Mouse (Mus musculus) kidney, embryonic 15.5 days (tissue): ENCODE measurements around the gene Cth. TPM values are rescaled to one million over a fixed set of nuclear protein-coding genes. Genes with fewer than 3 reads are reported as not detected.

Experiments used
- ATAC-seq: fragments of 200-750 bp; cut with Nextera tagmentation; replicated peaks from 2 replicates; pipeline ENCODE4 v1.8.0; 2017; ENCODE audit warnings: moderate TSS enrichment; ENCODE audit not compliant: low FRiP score
- H3K27ac ChIP-seq: fragments of 300-500 bp; sonication (generic); 2 replicates; pipeline ENCODE4 v1.5.1; 2015; ENCODE audit warnings: mild to moderate bottlenecking, inconsistent platforms
- H3K27me3 ChIP-seq: fragments of 300-500 bp; sonication (generic); 2 replicates; pipeline ENCODE4 v1.6.1; 2015; ENCODE audit warnings: inconsistent platforms
- H3K36me3 ChIP-seq: fragments of 300-500 bp; sonication (generic); 2 replicates; pipeline ENCODE4 v1.6.1; 2015; ENCODE audit warnings: inconsistent platforms
- H3K4me1 ChIP-seq: fragments of 300-500 bp; sonication (generic); 2 replicates; pipeline ENCODE4 v1.6.1; 2015; ENCODE audit warnings: inconsistent platforms
- H3K4me2 ChIP-seq: fragments of 300-500 bp; sonication (generic); 2 replicates; pipeline ENCODE4 v1.6.1; 2015; ENCODE audit warnings: moderate library complexity, mild to moderate bottlenecking, inconsistent platforms
- H3K4me3 ChIP-seq: fragments of 300-500 bp; sonication (generic); replicated peaks from 2 replicates; pipeline ENCODE4 v1.5.1; 2015; ENCODE audit warnings: mild to moderate bottlenecking, inconsistent platforms
- H3K9ac ChIP-seq: fragments of 300-500 bp; sonication (generic); 2 replicates; pipeline ENCODE4 v1.6.1; 2015; ENCODE audit warnings: mild to moderate bottlenecking, inconsistent platforms
- H3K9me3 ChIP-seq: fragments of 300-500 bp; sonication (generic); replicated peaks from 2 replicates; pipeline ENCODE4 v1.6.1; 2016; ENCODE audit warnings: inconsistent platforms
- WGBS: fragments of 180-500 bp; shearing (Covaris S2); methylation state at CpG from one replicate; pipeline ENCODE4 v1.1.7; 2015; ENCODE audit warnings: mixed read lengths; 5-methylcytosine and 5-hydroxymethylcytosine counted together
- polyA plus RNA-seq: library from polyadenylated mRNA; unstranded; fragments of >200 nt; fragmentation: Nextera tagmentation; extraction: Ambion mirVana; gene quantifications from 2 replicates; pipeline ENCODE4 v1.2.1, GENCODE M21; 2015

Cth gene
- polyA plus RNA-seq, 1 experiment from 2014 or later: 47.0 TPM

DNA sequence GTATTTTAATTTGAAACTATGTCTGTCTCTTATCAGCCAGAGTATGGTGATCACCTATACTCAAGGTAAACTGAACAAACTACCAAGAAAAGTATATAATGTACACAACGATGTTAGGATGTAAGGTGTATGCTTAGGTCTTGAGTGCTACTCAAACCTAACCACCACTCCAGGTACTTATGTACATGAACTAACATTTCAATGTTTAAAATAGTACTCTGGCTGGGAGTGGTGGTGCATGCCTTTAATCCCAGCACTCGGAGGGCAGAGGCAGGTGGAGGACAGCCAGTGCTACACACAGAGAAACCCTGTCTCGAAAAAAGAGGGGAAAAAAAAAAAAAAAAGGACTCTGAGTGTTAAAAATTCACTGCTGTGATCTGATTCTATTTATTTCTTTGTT lies 16.7 kb downstream of the Cth start:
- no peaks in the 10 kb centered on the region for H3K9me3 ChIP-seq
- 89% methylated on average over 3 of the region's 3 CpGs for WGBS
- no peak overlapping the region for H3K4me2 ChIP-seq
- no peaks in the 10 kb centered on the region for H3K4me1 ChIP-seq
- no peaks in the 10 kb centered on the region for H3K27me3 ChIP-seq
- no peak overlapping the region for H3K9ac ChIP-seq
- H3K27ac ChIP-seq: no peak overlapping the region
- peaks cover 52% of the 10 kb centered on the region for H3K36me3 ChIP-seq
- ATAC-seq: no peak
- no peak overlapping the region for H3K4me3 ChIP-seq

DNA sequence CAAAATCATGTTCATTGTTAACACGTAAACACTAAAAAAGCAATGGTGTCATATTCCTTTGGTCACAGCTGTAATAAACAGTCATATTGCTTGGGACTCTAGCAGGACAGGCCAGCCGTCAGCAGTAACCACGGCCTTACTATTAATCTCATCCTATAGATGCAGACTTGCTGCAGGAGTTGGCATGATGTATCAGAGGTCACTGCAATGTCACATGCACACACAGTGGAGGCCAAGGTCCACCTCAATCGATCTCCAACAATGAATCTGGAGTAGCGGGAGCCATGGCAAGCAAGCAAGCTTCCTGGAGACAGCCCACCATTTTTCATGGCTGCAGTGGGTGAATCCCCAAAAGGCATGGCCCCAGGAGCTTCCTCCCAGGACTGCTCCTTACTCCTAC lies 23.2 kb downstream of the Cth start:
- Histone ChIP-seq H3K9ac (no peak overlapping the region), H3K27ac (0 out of 2 replicates have a peak overlapping the region, but pooled peaks have one; percentile 20), H3K4me1 (no peaks in the 10 kb centered on the region), H3K4me2 (no peak overlapping the region), H3K4me3 (no peak overlapping the region), H3K27me3 (no peaks in the 10 kb centered on the region), H3K9me3 (no peaks in the 10 kb centered on the region), H3K36me3 (peaks cover 42% of the 10 kb centered on the region)
- no peak for ATAC-seq
- WGBS: 70% methylated on average over 5 of the region's 5 CpGs

DNA sequence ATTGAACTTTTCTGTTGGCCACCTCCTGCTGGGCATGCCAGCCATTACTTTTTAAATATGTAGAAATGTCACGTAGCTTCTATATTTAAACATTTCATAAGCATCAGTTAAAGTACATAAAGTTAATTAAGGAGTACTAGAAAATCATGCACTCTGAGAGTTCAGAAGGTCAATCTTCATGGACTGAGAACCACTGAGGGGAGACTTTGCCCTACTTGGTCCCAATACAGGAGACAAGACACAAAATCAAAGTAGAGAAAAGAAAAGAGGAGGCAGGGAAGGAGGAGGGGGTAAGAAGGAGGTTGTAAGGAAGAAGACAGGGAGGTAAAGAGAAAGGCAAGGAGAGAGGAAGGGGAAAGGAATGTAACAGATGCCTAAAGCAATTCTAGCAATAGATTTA lies 24.9 kb downstream of the Cth start:
- no peak overlapping the region for H3K9ac ChIP-seq

DNA sequence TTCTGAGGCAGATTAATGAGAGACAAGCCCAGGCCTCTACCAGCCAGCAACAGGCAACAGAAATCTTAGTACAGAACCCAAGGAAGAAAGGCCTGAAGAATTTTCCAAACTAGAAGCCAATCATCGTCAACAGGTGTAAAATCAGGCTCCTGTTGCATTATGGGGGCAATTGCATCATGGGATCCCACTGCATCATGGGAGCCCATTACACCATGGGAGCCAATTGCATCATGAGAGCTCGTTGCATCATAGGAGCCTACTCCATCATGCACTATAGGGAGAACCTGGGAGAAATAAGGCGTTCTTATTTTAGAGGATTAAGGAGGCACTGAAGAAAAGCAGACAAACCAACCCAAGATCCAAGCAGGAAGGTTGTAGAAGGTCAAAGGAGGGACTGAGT lies 27.2 kb downstream of the Cth start:
- ATAC-seq: no peak
- Histone ChIP-seq H3K27me3 (no peaks in the 10 kb centered on the region), H3K9ac (no peak overlapping the region), H3K27ac (no peak overlapping the region), H3K4me2 (no peak overlapping the region), H3K9me3 (no peaks in the 10 kb centered on the region), H3K4me1 (no peaks in the 10 kb centered on the region), H3K4me3 (no peak overlapping the region), H3K36me3 (peaks cover 22% of the 10 kb centered on the region)
- WGBS: 89% methylated on average over 3 of the region's 3 CpGs

More for the DNA sequence above, 24.9 kb downstream of the Cth start:
- Histone ChIP-seq H3K9me3 (no peaks in the 10 kb centered on the region), H3K27me3 (no peaks in the 10 kb centered on the region), H3K4me3 (no peak overlapping the region), H3K4me2 (no peak overlapping the region), H3K4me1 (no peaks in the 10 kb centered on the region), H3K36me3 (peaks cover 33% of the 10 kb centered on the region), H3K27ac (no peak overlapping the region)
- no peak for ATAC-seq
- WGBS: 83% methylated on average over 1 of the region's 1 CpGs

DNA sequence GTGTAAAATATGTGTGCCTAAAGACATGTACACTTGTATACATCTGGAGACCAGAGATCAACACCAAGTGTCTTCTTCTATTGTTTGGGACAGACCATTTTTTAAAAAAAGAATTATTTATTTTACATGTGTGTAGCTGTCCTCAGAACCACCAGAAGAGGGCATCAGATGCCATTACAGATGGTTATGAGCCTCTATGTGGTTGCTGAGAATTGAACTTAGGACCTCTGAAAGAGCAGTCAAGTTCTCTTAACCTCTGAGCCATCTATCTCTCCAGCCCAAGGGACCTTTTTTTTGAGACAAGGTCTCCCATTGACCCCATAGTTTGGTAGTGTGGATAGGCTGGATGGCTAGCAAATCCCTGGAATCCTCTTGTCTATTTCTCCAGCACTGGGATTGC lies 33.1 kb downstream of the Cth start:
- Histone ChIP-seq H3K4me3 (no peak overlapping the region), H3K4me1 (no peaks in the 10 kb centered on the region), H3K36me3 (peaks cover 10% of the 10 kb centered on the region), H3K27ac (no peak overlapping the region), H3K4me2 (no peak overlapping the region), H3K9ac (no peak overlapping the region), H3K9me3 (no peaks in the 10 kb centered on the region), H3K27me3 (no peaks in the 10 kb centered on the region)
- ATAC-seq: no peak

DNA sequence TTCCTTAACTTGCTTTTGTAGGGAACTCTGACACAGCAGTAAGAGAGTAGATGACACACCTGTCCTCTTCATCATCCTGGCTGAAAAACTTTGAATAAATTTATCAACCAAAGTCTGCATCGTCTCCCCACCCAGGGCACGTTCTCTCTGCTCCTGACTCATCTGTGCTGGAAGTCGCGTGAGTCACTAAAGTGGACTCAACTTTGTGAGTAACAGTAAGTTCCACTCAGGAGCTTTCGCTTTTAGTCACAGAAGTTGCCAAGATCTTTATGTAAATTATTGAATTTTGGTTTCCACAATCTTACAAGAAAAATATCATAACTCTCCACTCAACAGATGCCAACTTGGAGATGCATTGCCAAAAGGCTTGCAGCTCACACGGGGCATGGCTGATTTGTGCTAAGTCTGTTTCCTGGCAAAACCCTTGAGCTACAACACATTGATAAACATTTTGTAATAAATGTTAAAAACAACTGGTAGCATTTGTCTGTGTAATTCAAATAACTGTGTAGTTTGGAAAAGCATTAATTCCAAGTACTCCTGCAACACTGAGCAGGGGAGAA lies 40.7 kb downstream of the Cth start:
- Histone ChIP-seq H3K4me1 (no peaks in the 10 kb centered on the region), H3K27ac (no peak overlapping the region), H3K4me3 (no peak overlapping the region), H3K9me3 (no peaks in the 10 kb centered on the region), H3K4me2 (no peak overlapping the region), H3K27me3 (no peaks in the 10 kb centered on the region), H3K9ac (no peak overlapping the region), H3K36me3 (no peaks in the 10 kb centered on the region)
- 88% methylated on average over 6 of the region's 6 CpGs for WGBS
- ATAC-seq: no peak

DNA sequence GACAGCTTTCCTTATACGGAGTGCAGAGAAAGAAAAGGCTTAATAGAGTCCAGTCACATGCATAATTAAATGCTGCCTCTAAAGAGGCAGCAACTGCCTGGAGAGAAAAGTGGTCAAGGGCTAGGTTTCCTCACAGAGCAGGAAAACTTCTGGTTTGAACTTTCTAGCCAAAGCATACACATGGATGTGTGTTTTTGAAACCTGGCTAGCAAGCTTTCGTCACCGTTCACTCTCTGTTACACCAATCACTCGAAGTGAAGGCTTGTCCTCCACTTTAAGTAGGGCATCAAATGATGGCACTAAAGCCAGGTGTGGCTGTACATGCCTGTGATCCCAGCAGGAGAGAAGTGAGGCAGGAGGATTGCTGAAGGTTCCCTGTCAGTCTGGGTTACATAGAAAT lies 41.8 kb downstream of the Cth start:
- Histone ChIP-seq H3K4me2 (no peak overlapping the region), H3K4me3 (no peak overlapping the region), H3K4me1 (no peaks in the 10 kb centered on the region), H3K9ac (no peak overlapping the region), H3K27ac (no peak overlapping the region), H3K9me3 (no peaks in the 10 kb centered on the region), H3K27me3 (no peaks in the 10 kb centered on the region), H3K36me3 (no peaks in the 10 kb centered on the region)
- 72% methylated on average over 4 of the region's 4 CpGs for WGBS
- ATAC-seq: no peak

DNA sequence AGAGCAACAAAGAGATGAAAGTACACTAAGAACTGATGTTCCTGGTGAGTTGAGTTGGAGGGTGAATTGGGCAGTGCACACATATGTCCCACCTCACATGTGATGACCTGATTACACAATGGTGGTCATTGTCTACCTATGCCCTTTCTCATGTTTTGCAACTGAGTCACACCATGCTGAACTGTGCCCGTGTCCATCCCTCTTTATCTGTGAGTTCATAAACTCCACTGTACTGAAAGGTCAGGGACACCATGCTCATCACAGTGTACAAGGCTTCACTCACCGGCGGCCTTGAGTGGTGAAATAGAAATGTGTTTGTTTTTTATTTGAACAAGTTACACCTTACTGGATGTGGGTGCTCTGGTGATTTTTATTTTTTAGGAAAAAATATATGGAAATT lies 42.9 kb downstream of the Cth start:
- H3K4me1 ChIP-seq: no peaks in the 10 kb centered on the region
- no peaks in the 10 kb centered on the region for H3K9me3 ChIP-seq
- H3K4me3 ChIP-seq: no peak overlapping the region
- no peak for ATAC-seq
- no peak overlapping the region for H3K27ac ChIP-seq
- no peaks in the 10 kb centered on the region for H3K36me3 ChIP-seq
- no peak overlapping the region for H3K9ac ChIP-seq
- no peaks in the 10 kb centered on the region for H3K27me3 ChIP-seq
- 93% methylated on average over 3 of the region's 3 CpGs for WGBS
- no peak overlapping the region for H3K4me2 ChIP-seq

DNA sequence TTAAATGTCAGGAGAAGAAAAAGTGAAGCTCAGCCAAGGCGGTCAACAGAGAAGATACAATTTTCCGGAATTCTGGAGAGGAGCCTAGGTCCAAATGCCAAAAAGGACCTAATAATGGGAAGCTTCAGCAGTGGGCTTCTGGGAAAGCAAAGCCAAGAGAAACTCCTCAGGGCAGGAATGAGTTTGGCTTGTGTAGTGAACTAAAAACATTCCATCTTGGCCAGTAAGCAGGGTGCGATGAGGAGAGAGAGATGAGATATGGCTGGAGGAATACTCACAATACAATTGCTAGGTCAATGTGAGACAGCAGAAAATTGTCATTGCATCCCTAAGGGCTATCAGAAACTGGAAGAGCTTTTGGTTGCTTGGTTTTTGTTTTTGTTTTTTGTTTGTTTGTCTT lies 43.9 kb downstream of the Cth start:
- ATAC-seq: no peak
- no peak overlapping the region for H3K9ac ChIP-seq
- WGBS: 92% methylated on average over 3 of the region's 3 CpGs
- H3K4me3 ChIP-seq: no peak overlapping the region
- no peak overlapping the region for H3K4me2 ChIP-seq
- no peaks in the 10 kb centered on the region for H3K27me3 ChIP-seq
- no peaks in the 10 kb centered on the region for H3K4me1 ChIP-seq
- H3K27ac ChIP-seq: no peak overlapping the region
- H3K9me3 ChIP-seq: no peaks in the 10 kb centered on the region
- no peaks in the 10 kb centered on the region for H3K36me3 ChIP-seq

DNA sequence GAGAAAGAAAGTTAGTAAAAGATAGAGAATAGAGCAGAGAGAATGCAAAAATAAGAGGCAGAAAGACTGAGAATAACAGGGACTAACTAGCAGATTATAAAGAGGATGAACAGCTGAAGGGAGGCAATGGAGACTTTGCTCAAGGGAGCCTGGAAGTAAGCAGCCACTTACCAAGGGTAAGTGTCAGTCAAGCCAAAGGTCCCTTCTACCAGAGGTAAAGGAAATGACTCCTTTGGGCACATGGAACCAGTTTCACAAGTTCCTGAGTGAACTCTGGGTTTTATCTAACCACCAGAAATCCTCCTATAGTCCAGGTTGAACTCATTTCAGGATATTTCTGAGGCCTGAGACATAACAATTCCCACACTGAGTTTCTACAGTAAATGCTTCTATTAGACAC lies 47.0 kb downstream of the Cth start:
- no peak for ATAC-seq
- no peak overlapping the region for H3K9ac ChIP-seq

DNA sequence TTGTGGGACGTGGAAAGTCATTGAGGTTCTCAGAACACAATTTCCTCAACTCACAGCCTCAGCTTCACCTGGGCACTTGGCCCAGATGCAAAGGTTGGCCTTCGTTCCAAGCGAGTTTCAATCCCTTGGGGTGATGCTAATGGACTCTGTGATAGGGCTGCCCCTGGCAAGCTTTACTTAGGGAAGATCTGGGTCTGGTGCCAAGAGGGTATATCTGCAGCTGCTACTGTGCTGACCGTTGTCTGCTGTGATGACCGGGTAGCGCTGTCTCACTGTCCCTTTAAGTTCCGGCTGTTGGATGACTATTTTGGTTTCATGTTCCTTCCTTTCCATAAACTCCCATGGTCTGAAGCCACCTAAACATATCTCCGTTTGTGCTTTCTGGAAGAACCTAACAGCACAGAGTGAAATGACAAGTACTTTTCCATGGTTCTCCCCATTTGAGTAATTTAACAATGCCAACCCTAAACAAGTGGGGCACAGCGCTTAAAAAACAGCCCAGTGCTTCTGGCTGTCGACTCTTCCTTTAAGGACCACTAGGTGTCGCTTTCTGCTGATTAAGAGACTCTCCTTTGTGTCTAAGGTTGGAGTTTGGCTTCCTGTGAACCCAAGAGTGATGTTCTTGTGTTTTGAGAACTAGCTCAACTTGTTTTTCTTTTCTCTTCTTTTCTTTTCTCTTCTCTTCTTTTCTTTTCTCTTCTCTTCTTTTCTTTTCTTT lies 48.3 kb downstream of the Cth start:
- 55% methylated on average over 11 of the region's 11 CpGs for WGBS
- Histone ChIP-seq H3K4me1 (no peaks in the 10 kb centered on the region), H3K4me2 (no peak overlapping the region), H3K27ac (no peak overlapping the region), H3K9me3 (no peaks in the 10 kb centered on the region), H3K4me3 (no peak overlapping the region), H3K27me3 (no peaks in the 10 kb centered on the region), H3K9ac (no peak overlapping the region), H3K36me3 (no peaks in the 10 kb centered on the region)
- 0 out of 2 replicates have a peak, but pooled peaks have one; percentile 62 for ATAC-seq

More for the DNA sequence above, 47.0 kb downstream of the Cth start:
- Histone ChIP-seq H3K4me3 (no peak overlapping the region), H3K36me3 (no peaks in the 10 kb centered on the region), H3K27me3 (no peaks in the 10 kb centered on the region), H3K4me2 (no peak overlapping the region), H3K4me1 (no peaks in the 10 kb centered on the region), H3K27ac (no peak overlapping the region), H3K9me3 (no peaks in the 10 kb centered on the region)

DNA sequence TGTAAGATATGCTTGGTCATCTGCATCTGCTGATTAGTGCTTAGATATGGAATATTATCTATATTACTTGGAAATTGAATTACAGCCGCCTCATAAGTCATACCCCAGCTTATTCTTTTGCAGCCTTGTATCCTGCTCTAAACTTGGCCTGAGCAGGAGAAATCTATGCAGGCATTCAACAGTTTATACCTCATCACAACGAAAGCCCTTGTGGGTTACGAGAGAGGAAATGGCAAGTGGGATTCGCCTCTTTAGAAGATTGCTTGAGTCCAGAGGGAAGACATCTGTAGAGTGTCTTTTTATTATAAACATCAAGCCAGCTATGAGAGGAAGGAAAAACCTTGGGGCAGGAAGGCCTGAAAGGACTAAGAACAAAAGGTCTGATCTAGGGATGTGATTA lies 52.0 kb downstream of the Cth start:
- Histone ChIP-seq H3K27me3 (no peaks in the 10 kb centered on the region), H3K27ac (no peak overlapping the region), H3K4me1 (no peaks in the 10 kb centered on the region), H3K9me3 (no peaks in the 10 kb centered on the region), H3K36me3 (no peaks in the 10 kb centered on the region), H3K4me2 (no peak overlapping the region), H3K4me3 (no peak overlapping the region), H3K9ac (no peak overlapping the region)
- WGBS: 79% methylated on average over 4 of the region's 4 CpGs
- ATAC-seq: no peak

DNA sequence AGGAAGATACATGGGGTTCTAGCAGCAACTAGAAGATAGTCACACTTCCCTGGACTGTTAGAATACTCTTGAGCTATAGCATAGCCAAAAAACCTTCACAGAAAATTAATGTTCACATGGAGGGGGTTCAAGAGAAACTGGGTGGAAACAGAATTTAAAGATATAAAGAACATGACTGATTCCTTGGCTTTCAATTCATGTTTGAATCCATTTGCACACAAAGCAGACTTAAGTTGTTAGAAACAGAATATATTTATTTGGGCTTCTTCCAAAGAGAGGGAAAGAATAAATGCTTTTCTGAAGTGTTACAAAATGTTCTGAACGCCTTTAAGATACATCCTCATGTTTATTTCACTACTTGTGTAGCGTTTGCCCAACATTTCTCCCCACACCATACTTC lies 57.0 kb downstream of the Cth start:
- 87% methylated on average over 2 of the region's 2 CpGs for WGBS
- no peak overlapping the region for H3K9ac ChIP-seq
- H3K36me3 ChIP-seq: no peaks in the 10 kb centered on the region
- ATAC-seq: no peak
- no peaks in the 10 kb centered on the region for H3K4me1 ChIP-seq
- no peak overlapping the region for H3K27ac ChIP-seq
- no peaks in the 10 kb centered on the region for H3K27me3 ChIP-seq
- H3K9me3 ChIP-seq: no peaks in the 10 kb centered on the region
- H3K4me3 ChIP-seq: no peak overlapping the region
- no peak overlapping the region for H3K4me2 ChIP-seq
